Mouse (Mus musculus) CD4-positive naive resting alpha-beta T cell, adult 76 days (primary cell): ENCODE measurements around the gene Olfr1354. TPM values are rescaled to one million over a fixed set of nuclear protein-coding genes. Genes with fewer than 3 reads are reported as not detected.

Source experiments
- total RNA-seq: library from RNA; stranded (reverse); gene quantifications from one replicate; pipeline ENCODE4 v1.2.4, GENCODE M21; 2023

The Olfr1354 gene
- not detected for total RNA-seq

GRCm38 (mm10) chr10:78912871-78913270, at the start of gene Olfr1354:
Olfr1354 (plus strand) TSS chr10:78913171.

GRCm38 (mm10) chr10:78875240-78875639, 37.7 kb upstream of the Olfr1354 start, which contains the start of gene Olfr1355:
Olfr1355 (plus strand) TSS chr10:78875540.

GRCm38 (mm10) chr10:78950336-78950735, 37.4 kb downstream of the Olfr1354 start, which contains the start of gene Olfr8:
Olfr8 (plus strand) TSS chr10:78950636.

GRCm38 (mm10) chr10:78963009-78963408, 50.0 kb downstream of the Olfr1354 start, which contains the start of gene Olfr1353:
Olfr1353 (plus strand) TSS chr10:78963309.

Other genes starting within 250 kb of the Olfr1354 start
- gene Casp14, start 194.9 kb upstream of the Olfr1354 start, total RNA-seq, result not detected
- gene Ccdc105, start 160.1 kb upstream of the Olfr1354 start, total RNA-seq, result not detected
- not detected for gene Slc1a6, start 132.7 kb upstream of the Olfr1354 start, total RNA-seq
- gene Olfr1356, start 61.0 kb upstream of the Olfr1354 start, total RNA-seq, result not detected
- gene Olfr1355, start 37.6 kb upstream of the Olfr1354 start, total RNA-seq, result not detected
- gene Olfr8, start 37.5 kb downstream of the Olfr1354 start, total RNA-seq, result not detected
- not detected for gene Olfr1353, start 50.1 kb downstream of the Olfr1354 start, total RNA-seq
- gene Olfr1352, start 67.9 kb downstream of the Olfr1354 start, total RNA-seq, result not detected
- gene Olfr1351, start 99.3 kb downstream of the Olfr1354 start, total RNA-seq, result not detected
- not detected for gene Olfr57, start 115.6 kb downstream of the Olfr1354 start, total RNA-seq
- gene 2610008E11Rik, start 184.4 kb downstream of the Olfr1354 start, total RNA-seq, result 21.3 TPM
- gene Vmn2r80, start 235.6 kb downstream of the Olfr1354 start, total RNA-seq, result not detected